Mouse (Mus musculus) monocyte, adult 5-6 weeks (primary cell): ENCODE measurements around the gene Taldo1. TPM values are rescaled to one million over a fixed set of nuclear protein-coding genes. Genes with fewer than 3 reads are reported as not detected.

Experiments used
- ATAC-seq: fragments of 153-309, 156-312 bp; replicated peaks from 2 replicates; pipeline ENCODE4 v1.8.0; 2017; ENCODE audit warnings: mild to moderate bottlenecking; ENCODE audit not compliant: low TSS enrichment, insufficient number of reproducible peaks, severe bottlenecking, poor library complexity, low FRiP score
- total RNA-seq: library from RNA; stranded (forward); fragments of 200-1000, 200-491, 200-594 nt; gene quantifications from 3 replicates; pipeline ENCODE4 v1.2.3, GENCODE M21; 2017

The Taldo1 gene
- total RNA-seq, 1 experiment from 2014 or later: 1,201 TPM

- ATAC-seq: no peak
These were observed 24.3 kb downstream of the Taldo1 start for GRCm38 (mm10) chr7:141416144-141416841.

GRCm38 (mm10) chr7:141417731-141418681 is 26.0 kb downstream of the Taldo1 start:
- no peak for ATAC-seq

GRCm38 (mm10) chr7:141418970-141419369 is 27.0 kb downstream of the Taldo1 start:
- ATAC-seq: no peak

GRCm38 (mm10) chr7:141420030-141420702 is 28.2 kb downstream of the Taldo1 start:
- no peak for ATAC-seq

- no peak for ATAC-seq
These were observed 31.8 kb downstream of the Taldo1 start for GRCm38 (mm10) chr7:141423811-141424210.

GRCm38 (mm10) chr7:141426948-141427730 is 35.1 kb downstream of the Taldo1 start:
- ATAC-seq: no peak

GRCm38 (mm10) chr7:141428701-141429100 is 36.7 kb downstream of the Taldo1 start:
- no peak for ATAC-seq

GRCm38 (mm10) chr7:141429310-141429709 is 37.3 kb downstream of the Taldo1 start, which contains the start of gene Cend1:
TSS of gene Cend1 (minus strand) at chr7:141429491.
- ATAC-seq: no peak

GRCm38 (mm10) chr7:141429840-141430584 is 38.0 kb downstream of the Taldo1 start:
- no peak for ATAC-seq

GRCm38 (mm10) chr7:141430585-141431240 is 38.7 kb downstream of the Taldo1 start:
- no peak for ATAC-seq

GRCm38 (mm10) chr7:141431434-141432185 is 39.6 kb downstream of the Taldo1 start:
- ATAC-seq: no peak

- ATAC-seq: no peak
These were observed 40.2 kb downstream of the Taldo1 start for GRCm38 (mm10) chr7:141432186-141432611.

GRCm38 (mm10) chr7:141432741-141433516 is 40.9 kb downstream of the Taldo1 start:
- ATAC-seq: no peak

- no peak for ATAC-seq
These were observed 41.8 kb downstream of the Taldo1 start for GRCm38 (mm10) chr7:141433517-141434400.

- no peak for ATAC-seq
These were observed 42.5 kb downstream of the Taldo1 start for GRCm38 (mm10) chr7:141434464-141434863.
